Mouse (Mus musculus): ENCODE measurements around the gene St7. TPM values are rescaled to one million over a fixed set of nuclear protein-coding genes. Genes with fewer than 3 reads are reported as not detected.

Gene St7
- polyA plus RNA-seq, 1 experiment from 2014 or later: 32.9 TPM

DNA sequence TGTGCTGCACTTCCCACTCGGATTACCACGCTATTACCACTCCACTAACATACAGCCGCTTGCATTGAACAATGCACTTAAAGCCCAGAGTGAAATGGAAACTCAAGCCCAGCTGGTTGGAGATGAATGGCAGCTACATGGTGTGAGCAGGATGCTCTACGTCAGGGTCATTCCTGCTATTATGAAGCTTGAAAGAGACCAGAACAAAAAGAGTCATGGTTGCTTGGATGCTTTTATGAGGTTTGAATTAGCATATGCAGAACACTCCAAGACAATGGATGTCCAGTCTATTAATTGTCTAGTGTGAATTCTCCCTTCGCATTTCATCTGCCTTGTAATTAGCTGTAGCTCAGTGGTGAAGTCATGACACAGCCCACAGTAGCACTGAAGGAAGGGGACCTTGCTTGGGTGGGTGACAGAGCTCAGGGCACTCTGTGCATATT lies 104.6 kb downstream of the St7 start:
- Histone ChIP-seq H3K9me3 (ENCODE audit: control insufficient read depth, low read length) (no peaks in the 10 kb centered on the region), H3K27me3 (ENCODE audit: control insufficient read depth, insufficient read depth, low read length) (no peaks in the 10 kb centered on the region), H3K4me3 (ENCODE audit: low read depth, low read length) (no peak overlapping the region), H3K9ac (ENCODE audit: low read length) (no peak overlapping the region), H3K4me1 (replicated peaks; ENCODE audit: control insufficient read depth, insufficient read depth, low read length) (0 out of 2 replicates have a peak, but pooled peaks cover 5% of the 10 kb centered on the region), H3K4me2 (ENCODE audit: low read depth, low read length, severe bottlenecking) (no peak overlapping the region; the same call in 1 of the 2 replicates), H3K36me3 (ENCODE audit: control insufficient read depth, insufficient read depth, low read length) (no peaks in the 10 kb centered on the region), H3K27ac (ENCODE audit: low read depth, low read length) (peak overlapping the region; percentile 84)
- DNase-seq (ENCODE audit: low spot score) (peak; percentile 61), ATAC-seq (replicated peaks; ENCODE audit: low FRiP score) (peak; percentile 97)
- WGBS: 26% methylated on average over 5 of the region's 5 CpGs

DNA sequence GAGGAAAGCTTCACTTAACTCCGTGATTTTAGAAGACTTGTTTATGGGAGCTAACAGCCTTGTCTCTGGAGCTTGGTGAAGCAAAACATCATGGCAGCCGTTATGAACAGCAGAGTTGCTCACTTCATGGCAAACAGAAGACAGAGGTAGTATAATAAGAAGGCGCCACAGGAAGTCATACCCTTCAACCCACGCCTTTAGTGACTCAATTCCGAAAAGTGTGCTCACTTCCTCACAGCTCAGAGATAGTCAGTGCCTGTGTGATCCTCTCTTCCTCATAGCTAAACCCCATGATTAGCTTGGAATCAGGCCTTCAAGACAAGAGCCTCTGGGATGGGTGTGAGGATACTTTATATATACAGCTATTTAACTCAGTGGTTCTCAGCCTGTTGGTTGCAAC lies 108.0 kb downstream of the St7 start:
- Histone ChIP-seq H3K4me3 (ENCODE audit: low read depth, low read length) (no peak overlapping the region), H3K9ac (ENCODE audit: low read length) (no peak overlapping the region), H3K9me3 (ENCODE audit: control insufficient read depth, low read length) (no peaks in the 10 kb centered on the region), H3K27ac (ENCODE audit: low read depth, low read length) (no peak overlapping the region), H3K4me2 (ENCODE audit: low read depth, low read length, severe bottlenecking) (no peak overlapping the region), H3K36me3 (ENCODE audit: control insufficient read depth, insufficient read depth, low read length) (no peaks in the 10 kb centered on the region), H3K4me1 (replicated peaks; ENCODE audit: control insufficient read depth, insufficient read depth, low read length) (0 out of 2 replicates have a peak, but pooled peaks cover 5% of the 10 kb centered on the region), H3K27me3 (ENCODE audit: control insufficient read depth, insufficient read depth, low read length) (no peaks in the 10 kb centered on the region)
- WGBS: 91% methylated on average over 5 of the region's 5 CpGs
- no peak for ATAC-seq (replicated peaks; ENCODE audit: low FRiP score)
- DNase-seq (ENCODE audit: low spot score): no peak

DNA sequence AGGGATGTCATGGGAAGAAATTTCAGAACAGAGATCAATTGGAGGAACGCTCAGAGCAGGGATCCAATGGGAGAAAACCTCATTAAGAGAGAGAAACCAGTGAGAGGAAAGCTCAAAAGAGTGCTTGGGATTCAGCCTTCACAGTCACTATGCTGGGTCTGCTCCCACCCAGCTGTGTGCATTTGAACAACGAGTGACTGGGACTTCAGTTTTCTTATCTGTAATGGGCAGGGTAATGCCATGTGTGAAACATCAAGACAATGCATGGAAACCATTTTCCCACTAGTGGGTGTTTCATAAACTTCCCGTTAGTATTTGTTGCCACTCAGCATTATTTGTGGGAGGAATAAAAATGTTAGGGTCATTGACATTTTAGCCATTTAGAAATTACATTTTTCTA lies 111.7 kb downstream of the St7 start:
- WGBS: 79% methylated on average over 3 of the region's 3 CpGs
- no peaks in the 10 kb centered on the region for H3K36me3 ChIP-seq (ENCODE audit: control insufficient read depth, insufficient read depth, low read length)
- H3K27me3 ChIP-seq (ENCODE audit: control insufficient read depth, insufficient read depth, low read length): no peaks in the 10 kb centered on the region
- 0 out of 2 replicates have a peak, but pooled peaks cover 2% of the 10 kb centered on the region for H3K4me1 ChIP-seq (replicated peaks; ENCODE audit: control insufficient read depth, insufficient read depth, low read length)
- H3K4me2 ChIP-seq (ENCODE audit: low read depth, low read length, severe bottlenecking): no peak overlapping the region
- H3K9ac ChIP-seq (ENCODE audit: low read length): no peak overlapping the region
- no peaks in the 10 kb centered on the region for H3K9me3 ChIP-seq (ENCODE audit: control insufficient read depth, low read length)
- ATAC-seq (replicated peaks; ENCODE audit: low FRiP score) (no peak), DNase-seq (ENCODE audit: low spot score) (no peak)
- H3K4me3 ChIP-seq (ENCODE audit: low read depth, low read length): no peak overlapping the region
- H3K27ac ChIP-seq (ENCODE audit: low read depth, low read length): no peak overlapping the region

DNA sequence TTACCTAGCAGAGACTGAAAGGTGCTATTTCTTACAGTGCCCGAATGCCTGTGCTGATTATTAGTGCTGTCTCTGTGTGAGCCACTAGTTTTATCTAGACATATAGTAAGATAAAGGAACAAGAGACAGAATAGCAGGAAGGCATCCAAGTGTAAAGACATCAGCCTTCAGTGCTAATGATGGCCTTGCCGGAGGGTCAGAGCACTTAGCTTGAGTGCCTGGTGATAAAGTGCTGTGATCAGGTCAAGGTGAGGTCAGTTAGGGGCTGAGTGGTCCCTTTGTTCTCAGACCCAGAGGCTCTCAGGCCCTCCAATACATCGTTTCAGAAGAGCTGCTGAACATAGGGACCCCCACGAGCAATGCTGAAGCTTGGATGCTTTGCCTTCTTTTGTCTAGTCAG lies 113.8 kb downstream of the St7 start:
- ATAC-seq (replicated peaks; ENCODE audit: low FRiP score) (peak; percentile 55; the same call in 1 of the 2 replicates), DNase-seq (ENCODE audit: low spot score) (no peak)
- 12% methylated on average over 4 of the region's 4 CpGs for WGBS
- peak overlapping the region; percentile 27; the same call in 1 of the 2 replicates for H3K27ac ChIP-seq (ENCODE audit: low read depth, low read length)
- H3K4me2 ChIP-seq (ENCODE audit: low read depth, low read length, severe bottlenecking): no peak overlapping the region
- H3K4me1 ChIP-seq (replicated peaks; ENCODE audit: control insufficient read depth, insufficient read depth, low read length): 0 out of 2 replicates have a peak, but pooled peaks cover 2% of the 10 kb centered on the region
- H3K36me3 ChIP-seq (ENCODE audit: control insufficient read depth, insufficient read depth, low read length): no peaks in the 10 kb centered on the region
- no peak overlapping the region for H3K4me3 ChIP-seq (ENCODE audit: low read depth, low read length)
- no peaks in the 10 kb centered on the region for H3K27me3 ChIP-seq (ENCODE audit: control insufficient read depth, insufficient read depth, low read length)
- no peak overlapping the region for H3K9ac ChIP-seq (ENCODE audit: low read length)
- no peaks in the 10 kb centered on the region for H3K9me3 ChIP-seq (ENCODE audit: control insufficient read depth, low read length)

DNA sequence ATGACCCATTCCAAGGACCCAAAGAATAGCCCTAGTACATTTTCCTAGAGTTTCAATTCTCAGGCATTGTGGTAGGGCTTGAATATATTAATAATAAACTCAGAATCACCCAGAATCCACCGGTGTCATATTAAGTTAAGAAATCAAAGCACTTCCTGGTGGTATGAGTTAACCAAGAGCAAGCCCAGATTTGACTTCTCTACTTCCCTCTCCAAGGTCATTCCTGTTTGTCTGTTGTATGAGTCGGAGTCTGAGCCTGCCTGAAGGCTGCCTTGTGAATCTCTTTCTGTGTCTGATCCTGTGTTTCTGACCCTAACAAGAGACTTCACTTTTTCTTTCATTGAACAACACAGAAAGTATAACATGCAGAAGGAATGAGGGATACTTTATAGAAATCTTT lies 118.3 kb downstream of the St7 start:
- no peaks in the 10 kb centered on the region for H3K27me3 ChIP-seq (ENCODE audit: control insufficient read depth, insufficient read depth, low read length)
- no peak overlapping the region for H3K9ac ChIP-seq (ENCODE audit: low read length)
- ATAC-seq (replicated peaks; ENCODE audit: low FRiP score) (no peak), DNase-seq (ENCODE audit: low spot score) (no peak)
- H3K9me3 ChIP-seq (ENCODE audit: control insufficient read depth, low read length): no peaks in the 10 kb centered on the region
- no peak overlapping the region for H3K4me3 ChIP-seq (ENCODE audit: low read depth, low read length)
- H3K4me1 ChIP-seq (replicated peaks; ENCODE audit: control insufficient read depth, insufficient read depth, low read length): 0 out of 2 replicates have a peak, but pooled peaks cover 2% of the 10 kb centered on the region
- no peak overlapping the region for H3K27ac ChIP-seq (ENCODE audit: low read depth, low read length)
- 83% methylated on average over 2 of the region's 2 CpGs for WGBS
- H3K4me2 ChIP-seq (ENCODE audit: low read depth, low read length, severe bottlenecking): no peak overlapping the region
- no peaks in the 10 kb centered on the region for H3K36me3 ChIP-seq (ENCODE audit: control insufficient read depth, insufficient read depth, low read length)

DNA sequence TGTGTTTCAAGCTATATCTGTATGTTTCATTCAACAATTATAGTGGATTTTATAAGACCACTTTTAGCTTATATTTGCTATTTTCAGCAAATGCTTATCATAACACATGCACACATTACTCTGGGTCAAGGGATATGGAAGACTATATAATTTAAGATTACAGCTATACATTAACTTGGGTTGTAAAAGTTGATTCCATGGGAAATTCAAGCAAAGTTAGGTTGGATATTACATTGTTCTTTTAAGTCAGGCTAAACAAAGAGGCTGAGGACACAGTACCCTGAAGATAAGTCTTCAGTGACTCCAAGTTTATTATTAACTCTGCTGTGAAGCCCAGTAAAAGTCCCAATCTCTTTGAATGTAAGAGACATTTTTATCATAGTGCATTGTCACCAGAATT lies 118.8 kb downstream of the St7 start:
- no peak for ATAC-seq (replicated peaks; ENCODE audit: low FRiP score)
- Histone ChIP-seq H3K9ac (ENCODE audit: low read length) (no peak overlapping the region), H3K36me3 (ENCODE audit: control insufficient read depth, insufficient read depth, low read length) (no peaks in the 10 kb centered on the region), H3K27ac (ENCODE audit: low read depth, low read length) (no peak overlapping the region), H3K27me3 (ENCODE audit: control insufficient read depth, insufficient read depth, low read length) (no peaks in the 10 kb centered on the region), H3K4me2 (ENCODE audit: low read depth, low read length, severe bottlenecking) (no peak overlapping the region), H3K4me3 (ENCODE audit: low read depth, low read length) (no peak overlapping the region), H3K4me1 (replicated peaks; ENCODE audit: control insufficient read depth, insufficient read depth, low read length) (peaks cover under 1% of the 10 kb centered on the region; the same call in 1 of the 2 replicates), H3K9me3 (ENCODE audit: control insufficient read depth, low read length) (no peaks in the 10 kb centered on the region)
- DNase-seq (ENCODE audit: low spot score): no peak

DNA sequence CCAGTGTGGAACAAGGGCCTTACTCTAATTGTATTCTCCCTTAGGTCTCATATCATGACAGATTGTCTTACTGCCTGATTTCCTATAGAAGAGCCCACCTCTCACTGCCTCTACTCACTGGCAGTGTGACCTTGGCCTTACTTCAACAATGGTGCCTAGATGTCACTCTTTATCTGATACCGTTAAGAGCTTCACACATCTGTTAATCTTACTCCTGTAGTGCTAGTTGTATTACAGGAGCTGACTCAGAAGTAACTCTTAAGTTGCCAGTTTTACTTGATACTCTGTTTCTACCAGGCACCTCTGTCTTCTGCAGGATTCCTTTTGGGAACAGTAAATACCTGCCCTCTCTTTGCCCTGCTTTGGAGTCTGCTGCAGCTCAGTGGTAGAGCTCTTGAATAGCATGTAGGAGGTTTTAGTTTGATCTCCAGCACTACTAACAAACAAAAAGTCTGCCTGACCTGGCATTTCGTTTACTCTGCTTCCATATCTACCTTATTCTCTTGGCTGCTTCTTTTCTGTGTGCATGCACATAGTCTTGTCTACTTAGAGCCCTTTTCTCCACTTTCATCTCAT lies 121.4 kb downstream of the St7 start:
- no peak overlapping the region for H3K4me2 ChIP-seq (ENCODE audit: low read depth, low read length, severe bottlenecking)
- H3K4me1 ChIP-seq (replicated peaks; ENCODE audit: control insufficient read depth, insufficient read depth, low read length): peaks cover 5% of the 10 kb centered on the region; the same call in 1 of the 2 replicates
- WGBS: 55% methylated on average over 2 of the region's 2 CpGs
- no peak overlapping the region for H3K27ac ChIP-seq (ENCODE audit: low read depth, low read length)
- H3K9me3 ChIP-seq (ENCODE audit: control insufficient read depth, low read length): no peaks in the 10 kb centered on the region
- no peak overlapping the region for H3K4me3 ChIP-seq (ENCODE audit: low read depth, low read length)
- DNase-seq (ENCODE audit: low spot score) (no peak), ATAC-seq (replicated peaks; ENCODE audit: low FRiP score) (no peak)
- no peak overlapping the region for H3K9ac ChIP-seq (ENCODE audit: low read length)
- H3K36me3 ChIP-seq (ENCODE audit: control insufficient read depth, insufficient read depth, low read length): no peaks in the 10 kb centered on the region
- H3K27me3 ChIP-seq (ENCODE audit: control insufficient read depth, insufficient read depth, low read length): no peaks in the 10 kb centered on the region

DNA sequence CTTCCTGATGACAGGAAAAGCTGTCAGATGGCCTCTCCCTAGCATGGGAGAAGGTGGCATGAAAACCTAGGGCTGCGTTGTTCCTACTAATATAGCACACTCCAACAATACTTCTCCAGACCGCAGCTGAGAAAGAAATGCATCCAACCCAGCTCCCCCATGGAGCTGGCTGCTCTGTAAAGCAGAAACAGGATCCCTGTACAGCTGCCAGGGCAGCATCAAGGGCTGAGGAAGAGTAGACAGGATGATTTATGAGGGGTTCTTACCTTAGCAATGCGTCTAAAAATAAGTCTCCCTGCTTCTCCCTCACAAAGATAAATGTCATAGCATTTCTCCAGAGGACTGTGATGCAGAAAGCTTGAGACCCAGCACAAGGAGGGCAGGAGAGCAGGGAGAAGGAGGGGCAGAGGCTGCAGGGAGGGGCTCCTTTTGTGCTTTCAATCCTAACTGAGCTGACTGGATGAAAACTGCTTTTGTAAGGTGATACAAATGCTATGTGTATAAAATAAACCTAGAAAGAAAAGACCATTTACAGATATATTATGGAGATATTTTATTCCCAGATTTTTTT lies 124.2 kb downstream of the St7 start:
- no peak overlapping the region for H3K9ac ChIP-seq (ENCODE audit: low read length)

DNA sequence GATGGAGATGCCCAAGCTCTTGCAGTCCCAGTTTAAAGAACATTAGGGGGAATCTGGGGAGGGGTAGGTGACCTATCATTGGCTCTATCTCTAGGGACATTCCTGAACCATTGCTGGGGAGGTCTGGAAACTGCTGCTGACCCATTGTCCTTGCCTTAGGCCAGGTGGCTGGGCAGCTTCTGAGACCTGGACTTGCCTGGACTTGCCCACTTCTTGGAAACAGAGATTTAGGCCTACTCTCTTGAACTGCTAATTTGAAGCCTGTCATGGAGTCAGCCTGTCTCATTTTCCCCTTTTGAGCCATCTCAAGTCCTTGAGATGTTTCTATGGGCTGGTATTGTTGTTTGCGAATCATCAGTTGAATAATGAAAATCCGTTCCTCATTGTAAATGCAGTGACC lies 130.9 kb downstream of the St7 start:
- Histone ChIP-seq H3K27ac (ENCODE audit: low read depth, low read length) (no peak overlapping the region), H3K9ac (ENCODE audit: low read length) (no peak overlapping the region), H3K4me3 (ENCODE audit: low read depth, low read length) (no peak overlapping the region), H3K9me3 (ENCODE audit: control insufficient read depth, low read length) (no peaks in the 10 kb centered on the region), H3K27me3 (ENCODE audit: control insufficient read depth, insufficient read depth, low read length) (no peaks in the 10 kb centered on the region), H3K4me1 (replicated peaks; ENCODE audit: control insufficient read depth, insufficient read depth, low read length) (no peaks in the 10 kb centered on the region), H3K4me2 (ENCODE audit: low read depth, low read length, severe bottlenecking) (no peak overlapping the region), H3K36me3 (ENCODE audit: control insufficient read depth, insufficient read depth, low read length) (no peaks in the 10 kb centered on the region)
- DNase-seq (ENCODE audit: low spot score): no peak
- ATAC-seq (replicated peaks; ENCODE audit: low FRiP score): no peak
- 93% methylated on average over 2 of the region's 2 CpGs for WGBS

More for the DNA sequence above, 124.2 kb downstream of the St7 start:
- Histone ChIP-seq H3K27me3 (ENCODE audit: control insufficient read depth, insufficient read depth, low read length) (no peaks in the 10 kb centered on the region), H3K4me2 (ENCODE audit: low read depth, low read length, severe bottlenecking) (no peak overlapping the region), H3K9me3 (ENCODE audit: control insufficient read depth, low read length) (no peaks in the 10 kb centered on the region), H3K4me3 (ENCODE audit: low read depth, low read length) (no peak overlapping the region), H3K36me3 (ENCODE audit: control insufficient read depth, insufficient read depth, low read length) (no peaks in the 10 kb centered on the region), H3K27ac (ENCODE audit: low read depth, low read length) (no peak overlapping the region), H3K4me1 (replicated peaks; ENCODE audit: control insufficient read depth, insufficient read depth, low read length) (peaks cover 5% of the 10 kb centered on the region; the same call in 1 of the 2 replicates)
- DNase-seq (ENCODE audit: low spot score): no peak
- WGBS: 32% methylated on average over 3 of the region's 3 CpGs
- no peak for ATAC-seq (replicated peaks; ENCODE audit: low FRiP score)
